ENCODE assay signal across 17 mouse cellular contexts in genomic region chr4:105204071-105204470, GRCm38 (mm10). TPM values are rescaled to one million over a fixed set of nuclear protein-coding genes. Genes with fewer than 3 reads are reported as not detected.
DNase-seq lines count a peak whose midpoint lies in the region; ATAC-seq and TF ChIP-seq lines count a peak whose summit lies in the region.
"Had no signal": no experiment of that assay in that cellular context is flagged by ENCODE, and none has a peak within 500 bp of the region (broad histone marks: within the 10 kb centered on the region; RNA-seq: fewer than 3 reads in every experiment).

No protein-coding gene starts in this region.

- 74% methylated on average over 9 of the region's 9 CpGs for WGBS in forebrain, embryonic 15.5 days
- WGBS in forebrain, embryonic 10.5 days, result 85% methylated on average over 9 of the region's 9 CpGs
- WGBS in stomach, embryonic 15.5 days, result 29% methylated on average over 9 of the region's 9 CpGs
- 67% methylated on average over 9 of the region's 9 CpGs for WGBS in midbrain, embryonic 11.5 days

- H3K27me3 ChIP-seq in forebrain, embryonic 15.5 days, result no peaks in the 10 kb centered on the region
- no peaks in the 10 kb centered on the region for H3K27me3 ChIP-seq in forebrain, embryonic 10.5 days (ENCODE audit: poor library complexity, severe bottlenecking)
- no peaks in the 10 kb centered on the region for H3K27me3 ChIP-seq in stomach, embryonic 15.5 days (replicated peaks)
- H3K27me3 ChIP-seq in midbrain, embryonic 11.5 days (ENCODE audit: control insufficient read depth, insufficient read depth, low read length), result no peaks in the 10 kb centered on the region

- peak overlapping the region; percentile 79 for H3K27ac ChIP-seq in forebrain, embryonic 15.5 days (replicated peaks)
- no peak overlapping the region for H3K27ac ChIP-seq in forebrain, embryonic 10.5 days
- H3K27ac ChIP-seq in layer of hippocampus, adult 2 months, result peak overlapping the region; percentile 75
- H3K27ac ChIP-seq in embryonic fibroblast, embryonic 13.5 days (ENCODE audit: insufficient read depth, low read length), result peak overlapping the region; percentile 55; the same call in 1 of the 2 replicates
- peak overlapping the region; percentile 80 for H3K27ac ChIP-seq in stomach, embryonic 15.5 days
- no peak overlapping the region for H3K27ac ChIP-seq in midbrain, embryonic 11.5 days (ENCODE audit: low read depth, low read length)

- DNase-seq in forebrain, embryonic 10.5 days (ENCODE audit: extremely low spot score, low spot score), result no peak
- no peak for DNase-seq in layer of hippocampus, adult 2 months (ENCODE audit: low spot score in 2 of 2)
- DNase-seq in layer of hippocampus, postnatal 36 days, result no peak
- DNase-seq in midbrain, embryonic 11.5 days (ENCODE audit: low spot score, missing footprints), result no peak
- DNase-seq in gastrocnemius, adult 8-10 months (ENCODE audit: low spot score in 2 of 2), result no peak
- DNase-seq: cerebellum, adult 18-20 months; gastrocnemius, postnatal 14 days; heart, postnatal 36 days; kidney, adult 2 months; liver, postnatal 0 days; right cerebral cortex, postnatal 25 days; thymus, postnatal 36 days had no signal

- no peak for TF ChIP-seq POLR2A in embryonic fibroblast, embryonic 13.5 days (IDR thresholded peaks at IDR 0.05; ENCODE audit: low read depth, low read length)

- H3K4me1 ChIP-seq in forebrain, embryonic 15.5 days, result peaks cover 73% of the 10 kb centered on the region
- peaks cover 85% of the 10 kb centered on the region for H3K4me1 ChIP-seq in forebrain, embryonic 10.5 days
- H3K4me1 ChIP-seq in embryonic fibroblast, embryonic 13.5 days (ENCODE audit: control insufficient read depth, insufficient read depth, low read length), result peaks cover 21% of the 10 kb centered on the region
- H3K4me1 ChIP-seq in stomach, embryonic 15.5 days, result peaks cover 49% of the 10 kb centered on the region
- peaks cover 11% of the 10 kb centered on the region for H3K4me1 ChIP-seq in midbrain, embryonic 11.5 days (ENCODE audit: control insufficient read depth, insufficient read depth, low read length)

- no peak for ATAC-seq in forebrain, embryonic 15.5 days (replicated peaks)
- no peak for ATAC-seq in stomach, embryonic 15.5 days (ENCODE audit: insufficient read depth, low FRiP score, low read depth)
- ATAC-seq in midbrain, embryonic 11.5 days (ENCODE audit: low FRiP score), result no peak
- ATAC-seq: liver, postnatal 0 days had no signal

- no peaks in the 10 kb centered on the region for H3K9me3 ChIP-seq in forebrain, embryonic 15.5 days
- H3K9me3 ChIP-seq in forebrain, embryonic 10.5 days, result no peaks in the 10 kb centered on the region
- H3K9me3 ChIP-seq in stomach, embryonic 15.5 days, result no peaks in the 10 kb centered on the region
- no peaks in the 10 kb centered on the region for H3K9me3 ChIP-seq in midbrain, embryonic 11.5 days (ENCODE audit: control insufficient read depth, low read length)
- H3K9me3 ChIP-seq: megakaryocyte, embryonic 14.5 days had no signal

- no peaks in the 10 kb centered on the region for H3K36me3 ChIP-seq in forebrain, embryonic 15.5 days
- peaks cover 73% of the 10 kb centered on the region for H3K36me3 ChIP-seq in forebrain, embryonic 10.5 days (replicated peaks)
- 0 out of 2 replicates have a peak, but pooled peaks cover 6% of the 10 kb centered on the region for H3K36me3 ChIP-seq in stomach, embryonic 15.5 days
- H3K36me3 ChIP-seq in midbrain, embryonic 11.5 days (ENCODE audit: control insufficient read depth, insufficient read depth, low read length), result no peaks in the 10 kb centered on the region; the same call in 1 of the 2 replicates

- no peak overlapping the region for H3K9ac ChIP-seq in forebrain, embryonic 15.5 days (replicated peaks)
- no peak overlapping the region for H3K9ac ChIP-seq in stomach, embryonic 15.5 days
- H3K9ac ChIP-seq in midbrain, embryonic 11.5 days (ENCODE audit: low read length), result no peak overlapping the region
- H3K9ac ChIP-seq: liver, postnatal 0 days had no signal

- H3K4me2 ChIP-seq in forebrain, embryonic 15.5 days (replicated peaks), result no peak overlapping the region
- H3K4me2 ChIP-seq in stomach, embryonic 15.5 days, result peak overlapping the region; percentile 26; the same call in 1 of the 2 replicates
- H3K4me2 ChIP-seq in midbrain, embryonic 11.5 days, result no peak overlapping the region

- no peak overlapping the region for H3K4me3 ChIP-seq in forebrain, embryonic 15.5 days
- no peak overlapping the region for H3K4me3 ChIP-seq in forebrain, embryonic 10.5 days
- no peak overlapping the region for H3K4me3 ChIP-seq in layer of hippocampus, adult 2 months
- H3K4me3 ChIP-seq in embryonic fibroblast, embryonic 13.5 days (ENCODE audit: insufficient read depth, low read length), result no peak overlapping the region
- no peak overlapping the region for H3K4me3 ChIP-seq in stomach, embryonic 15.5 days (replicated peaks)
- no peak overlapping the region for H3K4me3 ChIP-seq in midbrain, embryonic 11.5 days (ENCODE audit: low read depth, low read length)
- H3K4me3 ChIP-seq: myocyte had no signal

- no peak for TF ChIP-seq CTCF in layer of hippocampus, adult 2 months (conservative IDR thresholded peaks at IDR 0.05)
- no peak for TF ChIP-seq CTCF in embryonic fibroblast, embryonic 13.5 days (IDR thresholded peaks at IDR 0.05; ENCODE audit: borderline replicate concordance, insufficient read depth, low read length)

RNA-seq across cellular contexts. Expression of gene Plpp3, which starts 46.9 kb away (rescaled TPM):
- polyA plus RNA-seq in forebrain, embryonic 15.5 days (2015; fragmentation: Nextera tagmentation; extraction: Ambion mirVana), result 74.4 and 75.6 TPM in 2 replicates
- 57.2 and 59.4 TPM in 2 replicates for polyA plus RNA-seq in forebrain, embryonic 10.5 days (2016; fragmentation: Nextera tagmentation; extraction: Ambion mirVana)
- total RNA-seq in layer of hippocampus, adult 2 months (2021), result 100 to 1,000 TPM; 197 to 198 TPM
- total RNA-seq in layer of hippocampus, postnatal 36 days (2021), result 100 to 1,000 TPM; 185 to 202 TPM
- 35.6 and 44.4 TPM in 2 replicates for polyA plus RNA-seq in embryonic fibroblast, embryonic 13.5 days (2011; ENCODE audit: insufficient read length, low read depth, missing spikeins)
- polyA plus RNA-seq in stomach, embryonic 15.5 days (2015; fragmentation: Nextera tagmentation; extraction: Ambion mirVana), result 61.7 and 62.9 TPM in 2 replicates
- 46.3 and 47.0 TPM in 2 replicates for polyA plus RNA-seq in midbrain, embryonic 11.5 days (2014; fragmentation: Nextera tagmentation; extraction: Ambion mirVana)
- total RNA-seq in gastrocnemius, adult 8-10 months (2022), result 10 to 100 TPM; 26.5 to 55.1 (median 45.2) TPM

Comparison
In these comparisons a context has a peak if more than half of its experiments do, and no peak if none do; other contexts are left out.
1. H3K27ac ChIP-seq: peak in forebrain, embryonic 15.5 days (single experiment), layer of hippocampus, adult 2 months (single experiment), embryonic fibroblast, embryonic 13.5 days (single experiment) and stomach, embryonic 15.5 days (single experiment); none in forebrain, embryonic 10.5 days (single experiment) and midbrain, embryonic 11.5 days (single experiment).